Mouse (Mus musculus): ENCODE data around the gene Map4k4. TPM values are rescaled to one million over a fixed set of nuclear protein-coding genes. Genes with fewer than 3 reads are reported as not detected.

The Map4k4 gene
- polyA plus RNA-seq, 1 experiment from 2014 or later: 49.3 TPM

- Histone ChIP-seq H3K27ac (ENCODE audit: low read depth) (no peak overlapping the region), H3K9ac (no peak overlapping the region), H3K4me1 (ENCODE audit: insufficient read depth) (no peaks in the 10 kb centered on the region), H3K9me3 (ENCODE audit: low read depth, low read length) (no peaks in the 10 kb centered on the region), H3K4me3 (ENCODE audit: low read depth, low read length) (no peak overlapping the region), H3K27me3 (ENCODE audit: insufficient read depth, low read length) (no peaks in the 10 kb centered on the region), H3K36me3 (ENCODE audit: insufficient read depth) (no peaks in the 10 kb centered on the region), H3K4me2 (no peak overlapping the region)
- ATAC-seq (ENCODE audit: insufficient read depth): no peak
- no peak for DNase-seq
- WGBS: 55% methylated on average over 5 of the region's 5 CpGs
- no peak for TF ChIP-seq CTCF (IDR thresholded peaks at IDR 0.05; ENCODE audit: low read depth)
These were observed 156.6 kb downstream of the Map4k4 start for GRCm38 (mm10) chr1:40057351-40057750.

- no peak overlapping the region for H3K9ac ChIP-seq
- no peak overlapping the region for H3K27ac ChIP-seq (ENCODE audit: low read depth)
- DNase-seq (no peak), ATAC-seq (ENCODE audit: insufficient read depth) (no peak)
- no peaks in the 10 kb centered on the region for H3K36me3 ChIP-seq (ENCODE audit: insufficient read depth)
- no peaks in the 10 kb centered on the region for H3K9me3 ChIP-seq (ENCODE audit: low read depth, low read length)
- no peak overlapping the region for H3K4me3 ChIP-seq (ENCODE audit: low read depth, low read length)
- 40% methylated on average over 11 of the region's 11 CpGs for WGBS
- no peaks in the 10 kb centered on the region for H3K4me1 ChIP-seq (ENCODE audit: insufficient read depth)
- no peaks in the 10 kb centered on the region for H3K27me3 ChIP-seq (ENCODE audit: insufficient read depth, low read length)
- no peak overlapping the region for H3K4me2 ChIP-seq
- no peak for TF ChIP-seq CTCF (IDR thresholded peaks at IDR 0.05; ENCODE audit: low read depth)
These were observed 157.3 kb downstream of the Map4k4 start for GRCm38 (mm10) chr1:40058013-40058412.

- no peaks in the 10 kb centered on the region for H3K36me3 ChIP-seq (ENCODE audit: insufficient read depth)
- H3K27me3 ChIP-seq (ENCODE audit: insufficient read depth, low read length): no peaks in the 10 kb centered on the region
- DNase-seq: peak; percentile 33
- no peak for TF ChIP-seq CTCF (IDR thresholded peaks at IDR 0.05; ENCODE audit: low read depth)
- no peak overlapping the region for H3K4me2 ChIP-seq
- H3K4me1 ChIP-seq (ENCODE audit: insufficient read depth): no peaks in the 10 kb centered on the region
- whole genome bisulfite sequencing: 69% methylated on average over 4 of the region's 4 CpGs
- no peak overlapping the region for H3K4me3 ChIP-seq (ENCODE audit: low read depth, low read length)
- no peak overlapping the region for H3K9ac ChIP-seq
- H3K27ac ChIP-seq (ENCODE audit: low read depth): no peak overlapping the region
- no peaks in the 10 kb centered on the region for H3K9me3 ChIP-seq (ENCODE audit: low read depth, low read length)
- ATAC-seq (ENCODE audit: insufficient read depth): no peak
These were observed 158.5 kb downstream of the Map4k4 start for GRCm38 (mm10) chr1:40059122-40059774.

- ATAC-seq (ENCODE audit: insufficient read depth) (no peak), DNase-seq (no peak)
- H3K9ac ChIP-seq: no peak overlapping the region
- no peaks in the 10 kb centered on the region for H3K4me1 ChIP-seq (ENCODE audit: insufficient read depth)
- no peak for TF ChIP-seq CTCF (IDR thresholded peaks at IDR 0.05; ENCODE audit: low read depth)
- H3K36me3 ChIP-seq (ENCODE audit: insufficient read depth): no peaks in the 10 kb centered on the region
- no peaks in the 10 kb centered on the region for H3K9me3 ChIP-seq (ENCODE audit: low read depth, low read length)
- no peak overlapping the region for H3K4me3 ChIP-seq (ENCODE audit: low read depth, low read length)
- WGBS: 63% methylated on average over 9 of the region's 9 CpGs
- no peak overlapping the region for H3K4me2 ChIP-seq
- H3K27ac ChIP-seq (ENCODE audit: low read depth): no peak overlapping the region
- no peaks in the 10 kb centered on the region for H3K27me3 ChIP-seq (ENCODE audit: insufficient read depth, low read length)
These were observed 160.6 kb downstream of the Map4k4 start for GRCm38 (mm10) chr1:40061359-40061758.

GRCm38 (mm10) chr1:40063409-40063808, 162.7 kb downstream of the Map4k4 start:
- no peaks in the 10 kb centered on the region for H3K4me1 ChIP-seq (ENCODE audit: insufficient read depth)
- WGBS: 56% methylated on average over 4 of the region's 4 CpGs
- no peaks in the 10 kb centered on the region for H3K27me3 ChIP-seq (ENCODE audit: insufficient read depth, low read length)
- H3K9ac ChIP-seq: no peak overlapping the region
- no peaks in the 10 kb centered on the region for H3K9me3 ChIP-seq (ENCODE audit: low read depth, low read length)
- H3K4me3 ChIP-seq (ENCODE audit: low read depth, low read length): no peak overlapping the region
- TF ChIP-seq CTCF (IDR thresholded peaks at IDR 0.05; ENCODE audit: low read depth): no peak
- H3K36me3 ChIP-seq (ENCODE audit: insufficient read depth): no peaks in the 10 kb centered on the region
- H3K4me2 ChIP-seq: no peak overlapping the region
- H3K27ac ChIP-seq (ENCODE audit: low read depth): no peak overlapping the region
- ATAC-seq (ENCODE audit: insufficient read depth): no peak
- no peak for DNase-seq

GRCm38 (mm10) chr1:40064508-40064907, 163.8 kb downstream of the Map4k4 start:
- no peak overlapping the region for H3K27ac ChIP-seq (ENCODE audit: low read depth)
- H3K9ac ChIP-seq: no peak overlapping the region
- H3K27me3 ChIP-seq (ENCODE audit: insufficient read depth, low read length): no peaks in the 10 kb centered on the region
- no peaks in the 10 kb centered on the region for H3K9me3 ChIP-seq (ENCODE audit: low read depth, low read length)
- no peak for ATAC-seq (ENCODE audit: insufficient read depth)
- H3K4me1 ChIP-seq (ENCODE audit: insufficient read depth): no peaks in the 10 kb centered on the region
- no peak overlapping the region for H3K4me3 ChIP-seq (ENCODE audit: low read depth, low read length)
- no peak overlapping the region for H3K4me2 ChIP-seq
- WGBS: 84% methylated on average over 8 of the region's 8 CpGs
- H3K36me3 ChIP-seq (ENCODE audit: insufficient read depth): no peaks in the 10 kb centered on the region
- no peak for DNase-seq
- no peak for TF ChIP-seq CTCF (IDR thresholded peaks at IDR 0.05; ENCODE audit: low read depth)

GRCm38 (mm10) chr1:40072558-40072957, 171.8 kb downstream of the Map4k4 start:
- no peak overlapping the region for H3K9ac ChIP-seq
- no peak for DNase-seq
- no peaks in the 10 kb centered on the region for H3K4me1 ChIP-seq (ENCODE audit: insufficient read depth)
- no peaks in the 10 kb centered on the region for H3K9me3 ChIP-seq (ENCODE audit: low read depth, low read length)
- no peak for TF ChIP-seq CTCF (IDR thresholded peaks at IDR 0.05; ENCODE audit: low read depth)
- 72% methylated on average over 4 of the region's 4 CpGs for WGBS
- H3K4me2 ChIP-seq: no peak overlapping the region
- no peak for ATAC-seq (ENCODE audit: insufficient read depth)
- no peak overlapping the region for H3K4me3 ChIP-seq (ENCODE audit: low read depth, low read length)
- H3K36me3 ChIP-seq (ENCODE audit: insufficient read depth): no peaks in the 10 kb centered on the region
- no peaks in the 10 kb centered on the region for H3K27me3 ChIP-seq (ENCODE audit: insufficient read depth, low read length)
- no peak overlapping the region for H3K27ac ChIP-seq (ENCODE audit: low read depth)

All from lung, embryonic 14.5 days (tissue).